Mouse (Mus musculus): ENCODE results near the gene Evi2b. TPM values are rescaled to one million over a fixed set of nuclear protein-coding genes. Genes with fewer than 3 reads are reported as not detected.

The Evi2b gene
- polyA plus RNA-seq, 1 experiment from 2014 or later, result 12.7 TPM

DNA sequence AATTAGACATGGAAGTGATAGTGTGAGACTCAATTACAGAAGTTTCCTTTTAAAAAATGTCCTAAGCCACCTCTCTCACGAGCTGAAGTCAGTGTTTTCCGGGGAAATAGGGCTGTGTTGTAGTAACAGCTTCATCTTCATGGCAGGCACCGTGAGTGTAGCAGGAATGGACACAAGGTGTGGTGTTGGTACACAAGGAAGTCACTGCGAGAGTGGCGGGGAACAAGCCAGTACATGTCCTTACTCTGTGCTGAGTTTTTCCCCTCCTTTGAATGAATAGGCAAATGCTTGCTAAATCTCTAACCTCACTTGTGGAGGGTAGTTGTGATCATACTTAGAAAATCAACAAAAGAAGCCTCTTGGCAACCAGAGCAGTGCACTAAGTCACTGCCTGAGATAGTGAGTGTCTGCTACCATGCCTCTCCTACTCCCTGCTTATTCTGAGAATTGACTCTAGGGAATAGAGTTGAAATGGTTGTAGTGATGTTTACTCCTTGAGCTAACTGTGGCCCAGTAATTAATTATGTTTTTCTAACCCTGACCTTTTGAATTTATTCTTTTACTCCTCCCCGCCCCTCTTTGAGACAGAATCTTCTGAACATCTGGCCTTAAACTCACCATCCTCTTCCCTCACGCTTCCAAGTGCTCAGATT lies 39.6 kb downstream of the Evi2b start:
- Histone ChIP-seq H3K27me3 (replicated peaks; ENCODE audit: control insufficient read depth, insufficient read depth, low read length) (no peaks in the 10 kb centered on the region), H3K9ac (ENCODE audit: low read depth, low read length) (no peak overlapping the region), H3K27ac (ENCODE audit: low read depth, low read length) (no peak overlapping the region), H3K36me3 (ENCODE audit: control insufficient read depth, insufficient read depth, low read length) (peaks cover 6% of the 10 kb centered on the region; the same call in 1 of the 2 replicates), H3K4me3 (ENCODE audit: low read depth, low read length) (no peak overlapping the region), H3K4me2 (no peak overlapping the region), H3K4me1 (replicated peaks; ENCODE audit: control insufficient read depth, insufficient read depth, low read length) (no peaks in the 10 kb centered on the region), H3K9me3 (ENCODE audit: control insufficient read depth, low read length) (no peaks in the 10 kb centered on the region)
- no peak for ATAC-seq (replicated peaks; ENCODE audit: low FRiP score)
- DNase-seq (ENCODE audit: low spot score), result no peak
- 81% methylated on average over 7 of the region's 7 CpGs for WGBS

DNA sequence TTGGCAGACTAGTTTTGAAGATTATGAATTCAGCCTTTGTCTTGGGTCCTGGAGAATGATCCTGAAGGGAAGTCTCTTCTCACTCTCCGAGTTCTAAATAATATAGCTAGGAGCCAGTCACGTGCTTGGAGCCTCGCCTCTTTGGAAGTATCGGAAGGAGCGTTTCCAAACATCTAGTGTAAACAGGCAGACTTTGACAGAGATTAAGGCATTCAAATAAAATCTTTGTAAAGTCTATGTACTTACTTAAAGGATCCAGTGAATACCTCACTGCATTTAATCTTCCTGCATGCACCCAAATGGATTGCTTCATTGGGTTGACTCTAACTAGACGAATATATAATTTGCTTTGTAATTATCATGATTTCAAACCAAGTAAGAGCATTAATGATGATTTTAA lies 40.2 kb downstream of the Evi2b start:
- Histone ChIP-seq H3K27me3 (replicated peaks; ENCODE audit: control insufficient read depth, insufficient read depth, low read length) (no peaks in the 10 kb centered on the region), H3K4me3 (ENCODE audit: low read depth, low read length) (no peak overlapping the region), H3K4me1 (replicated peaks; ENCODE audit: control insufficient read depth, insufficient read depth, low read length) (no peaks in the 10 kb centered on the region), H3K4me2 (no peak overlapping the region), H3K9ac (ENCODE audit: low read depth, low read length) (no peak overlapping the region), H3K27ac (ENCODE audit: low read depth, low read length) (no peak overlapping the region), H3K9me3 (ENCODE audit: control insufficient read depth, low read length) (no peaks in the 10 kb centered on the region), H3K36me3 (ENCODE audit: control insufficient read depth, insufficient read depth, low read length) (peaks cover 6% of the 10 kb centered on the region; the same call in 1 of the 2 replicates)
- ATAC-seq (replicated peaks; ENCODE audit: low FRiP score), result no peak
- WGBS, result 91% methylated on average over 6 of the region's 6 CpGs
- DNase-seq (ENCODE audit: low spot score), result no peak

DNA sequence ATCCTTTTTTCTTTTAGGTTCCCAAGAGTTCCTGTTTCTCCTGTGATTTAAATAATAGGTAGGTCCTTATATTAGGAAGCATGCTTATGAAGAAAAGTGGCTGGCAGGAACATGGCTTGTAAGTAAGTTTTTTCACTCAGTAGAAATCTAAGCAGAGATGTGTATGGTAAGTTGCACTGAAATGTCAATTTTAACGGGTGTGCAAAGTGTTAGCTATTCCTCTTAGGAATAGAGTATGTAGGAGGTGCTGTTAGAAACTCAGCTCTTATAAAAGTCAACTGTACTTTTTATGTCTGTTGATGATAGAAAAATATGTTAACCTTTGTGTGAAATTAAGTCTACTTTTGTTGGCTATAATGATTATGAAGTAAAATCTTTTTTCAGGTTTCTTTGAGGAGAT lies 55.5 kb downstream of the Evi2b start:
- no peak overlapping the region for H3K4me3 ChIP-seq (ENCODE audit: low read depth, low read length)
- WGBS, result 86% methylated on average over 1 of the region's 1 CpGs
- H3K27ac ChIP-seq (ENCODE audit: low read depth, low read length), result no peak overlapping the region
- no peak overlapping the region for H3K4me2 ChIP-seq
- no peaks in the 10 kb centered on the region for H3K27me3 ChIP-seq (replicated peaks; ENCODE audit: control insufficient read depth, insufficient read depth, low read length)
- DNase-seq (ENCODE audit: low spot score) (no peak), ATAC-seq (replicated peaks; ENCODE audit: low FRiP score) (no peak)
- H3K36me3 ChIP-seq (ENCODE audit: control insufficient read depth, insufficient read depth, low read length), result peaks cover 3% of the 10 kb centered on the region; the same call in 1 of the 2 replicates
- H3K9me3 ChIP-seq (ENCODE audit: control insufficient read depth, low read length), result no peaks in the 10 kb centered on the region
- no peak overlapping the region for H3K9ac ChIP-seq (ENCODE audit: low read depth, low read length)
- no peaks in the 10 kb centered on the region for H3K4me1 ChIP-seq (replicated peaks; ENCODE audit: control insufficient read depth, insufficient read depth, low read length)

Other genes with a start within 250 kb of the Evi2b start
- gene Gm9964, start 226.9 kb downstream of the Evi2b start, polyA plus RNA-seq (2014; fragmentation: Nextera tagmentation; extraction: Ambion mirVana), result not detected in 2 replicates
- 4.9 TPM in 2 replicates for gene Nf1, start 184.1 kb downstream of the Evi2b start, polyA plus RNA-seq (2014; fragmentation: Nextera tagmentation; extraction: Ambion mirVana)
- gene Omg, start 19.7 kb downstream of the Evi2b start, polyA plus RNA-seq (2014; fragmentation: Nextera tagmentation; extraction: Ambion mirVana), result 0.12 and 0.42 TPM in 2 replicates
- gene Evi2, start 6.8 kb upstream of the Evi2b start, polyA plus RNA-seq (2014; fragmentation: Nextera tagmentation; extraction: Ambion mirVana), result 1.2 and 1.7 TPM in 2 replicates
- 5.7 and 5.9 TPM in 2 replicates for gene Evi2a, start 6.8 kb upstream of the Evi2b start, polyA plus RNA-seq (2014; fragmentation: Nextera tagmentation; extraction: Ambion mirVana)
- 2.2 and 2.9 TPM in 2 replicates for gene Rab11fip4, start 67.5 kb upstream of the Evi2b start, polyA plus RNA-seq (2014; fragmentation: Nextera tagmentation; extraction: Ambion mirVana)

Data from liver, embryonic 11.5 days (tissue).